In genomic region chr17:28485977-28486400, GRCm38 (mm10) we compare ENCODE assay signal across 8 mouse cellular contexts. TPM values are rescaled to one million over a fixed set of nuclear protein-coding genes. Genes with fewer than 3 reads are reported as not detected.
DNase-seq lines count a peak whose midpoint lies in the region; ATAC-seq and TF ChIP-seq lines count a peak whose summit lies in the region.

No protein-coding gene starts in this region.

- H3K36me3 ChIP-seq in C2C12 (ENCODE audit: control insufficient read depth, insufficient read depth): no peaks in the 10 kb centered on the region
- H3K36me3 ChIP-seq in heart, embryonic 10.5 days: no peaks in the 10 kb centered on the region
- no peaks in the 10 kb centered on the region for H3K36me3 ChIP-seq in kidney, embryonic 14.5 days (ENCODE audit: control insufficient read depth, insufficient read depth, low read length)
- H3K36me3 ChIP-seq in limb, embryonic 14.5 days (ENCODE audit: control insufficient read depth, insufficient read depth, low read length): no peaks in the 10 kb centered on the region
- H3K36me3 ChIP-seq in midbrain, postnatal 0 days (ENCODE audit: insufficient read depth, low read length): no peaks in the 10 kb centered on the region

- no peak overlapping the region for H3K27ac ChIP-seq in embryonic fibroblast, embryonic 13.5 days (ENCODE audit: insufficient read depth, low read length)
- H3K27ac ChIP-seq in heart, embryonic 10.5 days: peak overlapping the region; percentile 94
- peak overlapping the region; percentile 85 for H3K27ac ChIP-seq in kidney, embryonic 14.5 days (ENCODE audit: low read depth, low read length)
- peak overlapping the region; percentile 65 for H3K27ac ChIP-seq in limb, embryonic 14.5 days (replicated peaks; ENCODE audit: low read depth, low read length)
- H3K27ac ChIP-seq in midbrain, postnatal 0 days (ENCODE audit: low read depth, low read length): peak overlapping the region; percentile 87

- no peaks in the 10 kb centered on the region for H3K4me1 ChIP-seq in embryonic fibroblast, embryonic 13.5 days (ENCODE audit: control insufficient read depth, insufficient read depth, low read length)
- peaks cover 11% of the 10 kb centered on the region for H3K4me1 ChIP-seq in heart, embryonic 10.5 days
- H3K4me1 ChIP-seq in kidney, embryonic 14.5 days (ENCODE audit: control insufficient read depth, insufficient read depth, low read length): 0 out of 2 replicates have a peak, but pooled peaks cover 6% of the 10 kb centered on the region
- no peaks in the 10 kb centered on the region; the same call in 1 of the 2 replicates for H3K4me1 ChIP-seq in limb, embryonic 14.5 days (ENCODE audit: control insufficient read depth, insufficient read depth, low read length)
- no peaks in the 10 kb centered on the region for H3K4me1 ChIP-seq in midbrain, postnatal 0 days (ENCODE audit: insufficient read depth, low read length)

- no peaks in the 10 kb centered on the region for H3K27me3 ChIP-seq in C2C12 (ENCODE audit: control insufficient read depth, insufficient read depth, insufficient read length)
- H3K27me3 ChIP-seq in heart, embryonic 10.5 days (ENCODE audit: insufficient read depth, poor library complexity, severe bottlenecking): no peaks in the 10 kb centered on the region
- H3K27me3 ChIP-seq in kidney, embryonic 14.5 days (ENCODE audit: control insufficient read depth, insufficient read depth, low read length): no peaks in the 10 kb centered on the region
- H3K27me3 ChIP-seq in limb, embryonic 14.5 days (ENCODE audit: control insufficient read depth, insufficient read depth, low read length): no peaks in the 10 kb centered on the region
- no peaks in the 10 kb centered on the region for H3K27me3 ChIP-seq in midbrain, postnatal 0 days (ENCODE audit: insufficient read depth, low read length)

- peak overlapping the region; percentile 48 for H3K4me2 ChIP-seq in kidney, embryonic 14.5 days (replicated peaks; ENCODE audit: low read depth, low read length)
- peak overlapping the region; percentile 68 for H3K4me2 ChIP-seq in limb, embryonic 14.5 days (replicated peaks; ENCODE audit: low read depth, low read length, severe bottlenecking)
- H3K4me2 ChIP-seq in midbrain, postnatal 0 days (ENCODE audit: low read depth, low read length, poor library complexity, severe bottlenecking): peak overlapping the region; percentile 73

- H3K79me3 ChIP-seq in C2C12 (ENCODE audit: low read depth): peaks cover 34% of the 10 kb centered on the region

- no peaks in the 10 kb centered on the region for H3K9me3 ChIP-seq in heart, embryonic 10.5 days
- H3K9me3 ChIP-seq in kidney, embryonic 14.5 days (ENCODE audit: control insufficient read depth, low read length): no peaks in the 10 kb centered on the region
- H3K9me3 ChIP-seq in limb, embryonic 14.5 days (ENCODE audit: control insufficient read depth, low read length): no peaks in the 10 kb centered on the region
- H3K9me3 ChIP-seq in midbrain, postnatal 0 days (ENCODE audit: low read length): no peaks in the 10 kb centered on the region

- peak; percentile 97 for ATAC-seq in kidney, embryonic 14.5 days (ENCODE audit: low FRiP score, low TSS enrichment)
- ATAC-seq in limb, embryonic 14.5 days (ENCODE audit: low FRiP score, low read depth): peak; percentile 97
- peak; percentile 99 for ATAC-seq in midbrain, postnatal 0 days (ENCODE audit: low FRiP score)

- H3ac ChIP-seq in C2C12 (ENCODE audit: control insufficient read depth, insufficient read length, low read depth): peak overlapping the region; percentile 81

- WGBS in heart, embryonic 10.5 days: 1% methylated on average over 58 of the region's 58 CpGs
- WGBS in kidney, embryonic 14.5 days: under 1% methylated on average over 55 of the region's 58 CpGs
- 0% methylated on average over 51 of the region's 58 CpGs for WGBS in limb, embryonic 14.5 days
- 0% methylated on average over 41 of the region's 58 CpGs for WGBS in midbrain, postnatal 0 days

- peak overlapping the region; percentile 72 for H3K4me3 ChIP-seq in C2C12 (ENCODE audit: insufficient read depth, poor library complexity, severe bottlenecking)
- 0 out of 2 replicates have a peak overlapping the region, but pooled peaks have one; percentile 2 for H3K4me3 ChIP-seq in embryonic fibroblast, embryonic 13.5 days (ENCODE audit: insufficient read depth, low read length)
- peak overlapping the region; percentile 97 for H3K4me3 ChIP-seq in heart, embryonic 10.5 days
- peak overlapping the region; percentile 90 for H3K4me3 ChIP-seq in kidney, embryonic 14.5 days (ENCODE audit: low read length)
- peak overlapping the region; percentile 84 for H3K4me3 ChIP-seq in limb, embryonic 14.5 days (replicated peaks; ENCODE audit: low read length)
- peak overlapping the region; percentile 91 for H3K4me3 ChIP-seq in midbrain, postnatal 0 days (ENCODE audit: low read depth, low read length)

- DNase-seq in brain, adult 2 months (ENCODE audit: low read depth, low spot score): peak; percentile 98
- DNase-seq in heart, embryonic 10.5 days (ENCODE audit: low spot score): peak; percentile 99
- peak; percentile 95 for DNase-seq in limb, embryonic 14.5 days (ENCODE audit: low spot score)
- peak; percentile 98 for DNase-seq in midbrain, postnatal 0 days (ENCODE audit: low spot score)
- peak; percentile 95 to 96 for DNase-seq in spleen, postnatal 10 days (ENCODE audit: low spot score in 2 of 2)

- TF ChIP-seq POLR2A in embryonic fibroblast, embryonic 13.5 days (IDR thresholded peaks at IDR 0.05; ENCODE audit: low read depth, low read length): peak; percentile 68
- TF ChIP-seq POLR2A in limb, embryonic 14.5 days (IDR thresholded peaks at IDR 0.05; ENCODE audit: borderline replicate concordance, extremely low read depth, insufficient read depth, insufficient read length): no peak

- peaks cover 46% of the 10 kb centered on the region for H3K79me2 ChIP-seq in C2C12 (ENCODE audit: control insufficient read depth, insufficient read depth)

- no peak for TF ChIP-seq CTCF in C2C12 (IDR thresholded peaks at IDR 0.05; ENCODE audit: control insufficient read depth, insufficient read depth, insufficient read length)
- no peak for TF ChIP-seq CTCF in embryonic fibroblast, embryonic 13.5 days (IDR thresholded peaks at IDR 0.05; ENCODE audit: borderline replicate concordance, insufficient read depth, low read length)
- TF ChIP-seq CTCF in midbrain, postnatal 0 days (IDR thresholded peaks at IDR 0.05): no peak

- H3K9ac ChIP-seq in kidney, embryonic 14.5 days (ENCODE audit: low read depth, low read length): peak overlapping the region; percentile 85
- peak overlapping the region; percentile 75 for H3K9ac ChIP-seq in limb, embryonic 14.5 days (ENCODE audit: low read depth, low read length, severe bottlenecking)
- peak overlapping the region; percentile 80 for H3K9ac ChIP-seq in midbrain, postnatal 0 days (replicated peaks; ENCODE audit: low read length, poor library complexity, severe bottlenecking)

TF ChIP-seq in C2C12, 6 proteins besides CTCF, POLR2A, EP300 and RAD21:
- TF ChIP-seq MYOD1 (IDR thresholded peaks at IDR 0.05; ENCODE audit: control insufficient read depth, insufficient read length, low read depth) (no peak), MAX (IDR thresholded peaks at IDR 0.05) (peak; percentile 91), FOSL1 (IDR thresholded peaks at IDR 0.05; ENCODE audit: insufficient read depth, low read length, poor library complexity, severe bottlenecking) (no peak), USF1 (IDR thresholded peaks at IDR 0.05; ENCODE audit: low read depth) (peak; percentile 79)
TF ChIP-seq in C2C12: peak in this region for 2.

RNA-seq across cellular contexts. Expression of gene Fkbp5, which starts 31.3 kb away (rescaled TPM):
- polyA plus RNA-seq in C2C12 (2012; fragmentation: generic; extraction: Trizol): 24.4 TPM
- 30.7 and 31.3 TPM in 2 replicates for polyA plus RNA-seq in embryonic fibroblast, embryonic 13.5 days (2011; ENCODE audit: insufficient read length, low read depth, missing spikeins)
- polyA plus RNA-seq in heart, embryonic 10.5 days (2016; fragmentation: Nextera tagmentation; extraction: Ambion mirVana): 16.0 and 21.9 TPM in 2 replicates
- polyA plus RNA-seq in kidney, embryonic 14.5 days (2014; fragmentation: Nextera tagmentation; extraction: Ambion mirVana): 10.0 and 14.0 TPM in 2 replicates
- polyA plus RNA-seq in limb, embryonic 14.5 days (2012; rRNA removed): 21.4 and 23.3 TPM in 2 replicates
- polyA plus RNA-seq in limb, embryonic 14.5 days (2014; fragmentation: Nextera tagmentation; extraction: Ambion mirVana): 8.7 and 9.2 TPM in 2 replicates
- 29.9 and 31.9 TPM in 2 replicates for total RNA-seq in midbrain, postnatal 0 days (2014; rRNA removed)
- polyA plus RNA-seq in midbrain, postnatal 0 days (2015; fragmentation: Nextera tagmentation; extraction: Ambion mirVana): 19.9 and 22.5 TPM in 2 replicates

RNA-seq across cellular contexts. Expression of gene Armc12, which starts 44.6 kb away (rescaled TPM):
- not detected for polyA plus RNA-seq in C2C12 (2012; fragmentation: generic; extraction: Trizol)
- polyA plus RNA-seq in embryonic fibroblast, embryonic 13.5 days (2011; ENCODE audit: insufficient read length, low read depth, missing spikeins): not detected in 2 replicates
- 0.10 TPM in 1 of 2 replicates, not detected in the other for polyA plus RNA-seq in heart, embryonic 10.5 days (2016; fragmentation: Nextera tagmentation; extraction: Ambion mirVana)
- polyA plus RNA-seq in kidney, embryonic 14.5 days (2014; fragmentation: Nextera tagmentation; extraction: Ambion mirVana): not detected in 2 replicates
- polyA plus RNA-seq in limb, embryonic 14.5 days (2012; rRNA removed): 0.04 and 0.05 TPM in 2 replicates
- polyA plus RNA-seq in limb, embryonic 14.5 days (2014; fragmentation: Nextera tagmentation; extraction: Ambion mirVana): not detected in 2 replicates
- total RNA-seq in midbrain, postnatal 0 days (2014; rRNA removed): not detected in 2 replicates
- polyA plus RNA-seq in midbrain, postnatal 0 days (2015; fragmentation: Nextera tagmentation; extraction: Ambion mirVana): not detected in 2 replicates

Comparison
In these comparisons a context has a peak if more than half of its experiments do, and no peak if none do; other contexts are left out.
1. H3K4me3 ChIP-seq: peak in every context shown above with its lines; median percentile 97 in heart, embryonic 10.5 days; 91 in midbrain, postnatal 0 days; 90 in kidney, embryonic 14.5 days; 84 in limb, embryonic 14.5 days; 72 in C2C12; 2 in embryonic fibroblast, embryonic 13.5 days.